Mouse (Mus musculus): ENCODE results near the gene Adipor1. TPM values are rescaled to one million over a fixed set of nuclear protein-coding genes. Genes with fewer than 3 reads are reported as not detected.

The Adipor1 gene
- total and polyA plus RNA-seq, 2 experiments from 2014 or later: 123 to 210 TPM

DNA sequence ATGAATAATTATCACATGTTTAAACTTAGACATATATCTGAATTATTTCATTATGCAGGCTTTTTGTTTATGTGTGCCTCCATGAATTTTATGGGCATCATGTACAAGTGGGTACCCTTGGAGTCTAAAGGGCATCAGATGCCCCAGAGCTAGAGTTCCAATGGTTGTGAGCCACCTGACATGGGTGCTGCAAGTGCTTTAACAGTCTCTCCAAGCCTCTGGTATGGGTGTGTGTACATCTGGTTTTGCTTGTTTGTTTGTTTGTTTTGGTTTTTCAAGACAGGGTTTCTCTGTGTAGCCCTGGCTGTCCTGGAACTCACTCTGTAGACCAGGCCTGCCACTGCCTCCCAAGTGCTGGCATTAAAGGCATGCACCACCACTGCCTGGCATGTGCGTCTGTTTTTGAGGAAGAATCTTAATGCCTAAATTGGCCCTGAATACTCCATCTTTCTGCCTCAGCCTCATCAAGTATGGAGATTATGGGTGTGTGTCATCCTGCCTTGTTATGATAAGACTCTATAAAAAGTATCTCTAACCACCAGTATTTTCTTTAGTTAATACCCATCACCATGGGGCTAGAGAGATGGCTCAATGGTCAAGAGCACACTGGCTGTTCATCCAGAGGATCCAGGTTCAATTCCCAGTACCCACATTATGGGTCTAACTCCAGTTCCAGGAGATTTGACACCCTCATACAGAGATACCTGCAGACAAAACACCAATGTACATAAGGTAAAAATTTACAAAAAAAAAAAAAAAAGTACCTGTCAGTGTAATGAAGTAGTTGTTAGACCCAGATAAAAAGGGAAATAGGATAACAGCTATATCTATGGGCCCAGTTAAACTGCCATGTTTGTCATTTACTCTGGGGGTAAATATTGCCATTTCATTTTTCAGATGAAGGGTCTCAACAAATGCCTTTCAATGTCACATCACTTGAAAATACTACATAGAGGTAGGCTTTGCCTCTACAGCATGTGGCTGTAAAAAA is 45.4 kb downstream of the Adipor1 start:
- H3K4me2 ChIP-seq (ENCODE audit: low read depth, low read length): no peak overlapping the region
- H3K27ac ChIP-seq (ENCODE audit: low read depth): no peak overlapping the region
- no peak for DNase-seq (ENCODE audit: low spot score)
- no peak for TF ChIP-seq CTCF (IDR thresholded peaks at IDR 0.05; ENCODE audit: low read depth)
- TF ChIP-seq EP300 (IDR thresholded peaks at IDR 0.05; ENCODE audit: low read depth): no peak
- no peak for ATAC-seq (ENCODE audit: insufficient read depth, low read depth)
- 92% methylated on average over 1 of the region's 1 CpGs for WGBS
- H3K27me3 ChIP-seq (ENCODE audit: control insufficient read depth, insufficient read depth, low read length): no peaks in the 10 kb centered on the region
- no peak overlapping the region for H3K9ac ChIP-seq (replicated peaks; ENCODE audit: low read depth, low read length)
- peaks cover 58% of the 10 kb centered on the region for H3K36me3 ChIP-seq (replicated peaks; ENCODE audit: control insufficient read depth, insufficient read depth, low read length)
- no peak overlapping the region for H3K4me3 ChIP-seq (ENCODE audit: low read depth, low read length)
- H3K4me1 ChIP-seq (ENCODE audit: control insufficient read depth, insufficient read depth): peaks cover 7% of the 10 kb centered on the region; the same call in 1 of the 2 replicates
- no peaks in the 10 kb centered on the region for H3K9me3 ChIP-seq (replicated peaks; ENCODE audit: control insufficient read depth, low read length)

Other genes starting within 250 kb of the Adipor1 start
- gene Chil1, start 233.2 kb upstream of the Adipor1 start, total RNA-seq (2014; rRNA removed; ENCODE audit: low replicate concordance): 0.69 TPM in 1 of 2 replicates, not detected in the other
- gene Chil1, start 233.2 kb upstream of the Adipor1 start, polyA plus RNA-seq (2015; fragmentation: Nextera tagmentation; extraction: Ambion mirVana): 0.59 and 0.95 TPM in 2 replicates
- gene Mybph, start 221.9 kb upstream of the Adipor1 start, total RNA-seq (2014; rRNA removed; ENCODE audit: low replicate concordance): not detected in 2 replicates
- 0.12 TPM in 2 replicates for gene Mybph, start 221.9 kb upstream of the Adipor1 start, polyA plus RNA-seq (2015; fragmentation: Nextera tagmentation; extraction: Ambion mirVana)
- gene Adora1, start 179.9 kb upstream of the Adipor1 start, total RNA-seq (2014; rRNA removed; ENCODE audit: low replicate concordance): 15.5 and 29.2 TPM in 2 replicates
- 11.7 and 12.9 TPM in 2 replicates for gene Adora1, start 179.9 kb upstream of the Adipor1 start, polyA plus RNA-seq (2015; fragmentation: Nextera tagmentation; extraction: Ambion mirVana)
- gene Myog, start 125.4 kb upstream of the Adipor1 start, total RNA-seq (2014; rRNA removed; ENCODE audit: low replicate concordance): not detected in 2 replicates
- 0.25 and 0.31 TPM in 2 replicates for gene Myog, start 125.4 kb upstream of the Adipor1 start, polyA plus RNA-seq (2015; fragmentation: Nextera tagmentation; extraction: Ambion mirVana)
- 5.2 and 12.3 TPM in 2 replicates for gene Ppfia4, start 82.5 kb upstream of the Adipor1 start, total RNA-seq (2014; rRNA removed; ENCODE audit: low replicate concordance)
- gene Ppfia4, start 82.5 kb upstream of the Adipor1 start, polyA plus RNA-seq (2015; fragmentation: Nextera tagmentation; extraction: Ambion mirVana): 6.2 and 6.4 TPM in 2 replicates
- gene Tmem183a, start 53.4 kb upstream of the Adipor1 start, total RNA-seq (2014; rRNA removed; ENCODE audit: low replicate concordance): 51.8 and 59.8 TPM in 2 replicates
- gene Tmem183a, start 53.4 kb upstream of the Adipor1 start, polyA plus RNA-seq (2015; fragmentation: Nextera tagmentation; extraction: Ambion mirVana): 30.1 and 31.1 TPM in 2 replicates
- gene 4933406M09Rik, start 29.4 kb upstream of the Adipor1 start, total RNA-seq (2014; rRNA removed; ENCODE audit: low replicate concordance): not detected in 2 replicates
- gene 4933406M09Rik, start 29.4 kb upstream of the Adipor1 start, polyA plus RNA-seq (2015; fragmentation: Nextera tagmentation; extraction: Ambion mirVana): not detected in 2 replicates
- 34.4 and 40.0 TPM in 2 replicates for gene Cyb5r1, start 9.8 kb upstream of the Adipor1 start, total RNA-seq (2014; rRNA removed; ENCODE audit: low replicate concordance)
- 32.9 and 33.9 TPM in 2 replicates for gene Cyb5r1, start 9.8 kb upstream of the Adipor1 start, polyA plus RNA-seq (2015; fragmentation: Nextera tagmentation; extraction: Ambion mirVana)
- 15.9 and 17.5 TPM in 2 replicates for gene Klhl12, start 40.2 kb downstream of the Adipor1 start, total RNA-seq (2014; rRNA removed; ENCODE audit: low replicate concordance)
- gene Klhl12, start 40.2 kb downstream of the Adipor1 start, polyA plus RNA-seq (2015; fragmentation: Nextera tagmentation; extraction: Ambion mirVana): 13.6 and 13.9 TPM in 2 replicates
- gene Rabif, start 79.3 kb downstream of the Adipor1 start, total RNA-seq (2014; rRNA removed; ENCODE audit: low replicate concordance): 9.7 and 14.0 TPM in 2 replicates
- gene Rabif, start 79.3 kb downstream of the Adipor1 start, polyA plus RNA-seq (2015; fragmentation: Nextera tagmentation; extraction: Ambion mirVana): 21.4 and 22.8 TPM in 2 replicates
- not detected in 2 replicates for gene Mgat4e, start 134.3 kb downstream of the Adipor1 start, total RNA-seq (2014; rRNA removed; ENCODE audit: low replicate concordance)
- gene Mgat4e, start 134.3 kb downstream of the Adipor1 start, polyA plus RNA-seq (2015; fragmentation: Nextera tagmentation; extraction: Ambion mirVana): not detected in 2 replicates
- 29.3 and 30.1 TPM in 2 replicates for gene Kdm5b, start 144.8 kb downstream of the Adipor1 start, total RNA-seq (2014; rRNA removed; ENCODE audit: low replicate concordance)
- gene Kdm5b, start 144.8 kb downstream of the Adipor1 start, polyA plus RNA-seq (2015; fragmentation: Nextera tagmentation; extraction: Ambion mirVana): 19.0 and 19.4 TPM in 2 replicates
- gene Syt2, start 231.3 kb downstream of the Adipor1 start, total RNA-seq (2014; rRNA removed; ENCODE audit: low replicate concordance): 0.53 TPM in 1 of 2 replicates, not detected in the other
- gene Syt2, start 231.3 kb downstream of the Adipor1 start, polyA plus RNA-seq (2015; fragmentation: Nextera tagmentation; extraction: Ambion mirVana): 0.03 and 0.04 TPM in 2 replicates